Comparison of ENCODE assay signal across 31 mouse cellular contexts in genomic region chr4:127216251-127216651, GRCm38 (mm10). TPM values are rescaled to one million over a fixed set of nuclear protein-coding genes. Genes with fewer than 3 reads are reported as not detected.
DNase-seq lines count a peak whose midpoint lies in the region; ATAC-seq and TF ChIP-seq lines count a peak whose summit lies in the region.
"Had no signal": no experiment of that assay in that cellular context is flagged by ENCODE, and none has a peak within 500 bp of the region (broad histone marks: within the 10 kb centered on the region; RNA-seq: fewer than 3 reads in every experiment).

No protein-coding gene starts in this region.

- DNase-seq in left cerebral cortex, adult 2 months (ENCODE audit: extremely low spot score in 1 of 2, low spot score in 2 of 2), result no peak
- no peak for DNase-seq in left cerebral cortex, adult 11 months (ENCODE audit: low spot score)
- peak; percentile 63 for DNase-seq in cerebellum, adult 11 months
- peak; percentile 90 for DNase-seq in cerebellum, adult 9-10 months
- DNase-seq in kidney, adult 18-20 months, result no peak
- DNase-seq in layer of hippocampus, adult 9-10 months (ENCODE audit: low spot score), result no peak
- DNase-seq: adrenal gland, postnatal 36 days; gastrocnemius, postnatal 10 days; heart, adult 11 months; kidney, adult 9 months; kidney, postnatal 14 days; liver; lung, postnatal 4 days; right cerebral cortex, adult 18-20 months; thymus, postnatal 25 days had no signal

- no peak overlapping the region for H3K4me3 ChIP-seq in left cerebral cortex, adult 2 months
- no peak overlapping the region for H3K4me3 ChIP-seq in intestine, postnatal 0 days (ENCODE audit: low read depth, low read length)
- H3K4me3 ChIP-seq: embryonic facial prominence, embryonic 10.5 days; heart, embryonic 15.5 days; hindbrain, embryonic 15.5 days; limb, embryonic 10.5 days; liver, embryonic 15.5 days; lung, embryonic 15.5 days; myocyte; neural tube, embryonic 13.5 days; stomach, embryonic 15.5 days had no signal

- H3K9me3 ChIP-seq in intestine, postnatal 0 days (ENCODE audit: control insufficient read depth), result no peaks in the 10 kb centered on the region
- H3K9me3 ChIP-seq: embryonic facial prominence, embryonic 10.5 days; heart, embryonic 15.5 days; hindbrain, embryonic 15.5 days; limb, embryonic 10.5 days; liver, embryonic 15.5 days; lung, embryonic 15.5 days; neural tube, embryonic 13.5 days; stomach, embryonic 15.5 days had no signal

- ATAC-seq in intestine, postnatal 0 days, result no peak
- ATAC-seq: forebrain, embryonic 16.5 days; midbrain, embryonic 16.5 days had no signal

- H3K4me1 ChIP-seq in intestine, postnatal 0 days (replicated peaks; ENCODE audit: control insufficient read depth, insufficient read depth, low read length), result no peaks in the 10 kb centered on the region
- H3K4me1 ChIP-seq: liver, embryonic 15.5 days; lung, embryonic 15.5 days; stomach, embryonic 15.5 days had no signal

- WGBS in intestine, postnatal 0 days, result 75% methylated on average over 4 of the region's 4 CpGs

- H3K36me3 ChIP-seq in intestine, postnatal 0 days (ENCODE audit: control insufficient read depth, insufficient read depth), result no peaks in the 10 kb centered on the region
- H3K36me3 ChIP-seq: embryonic facial prominence, embryonic 10.5 days; heart, embryonic 15.5 days; limb, embryonic 10.5 days; liver, embryonic 15.5 days; lung, embryonic 15.5 days; stomach, embryonic 15.5 days had no signal

- no peak overlapping the region for H3K9ac ChIP-seq in intestine, postnatal 0 days (ENCODE audit: low read depth, low read length)
- H3K9ac ChIP-seq: heart, embryonic 15.5 days; hindbrain, embryonic 15.5 days; liver, embryonic 15.5 days; lung, embryonic 15.5 days; neural tube, embryonic 13.5 days; stomach, embryonic 15.5 days had no signal

- no peaks in the 10 kb centered on the region for H3K27me3 ChIP-seq in intestine, postnatal 0 days (replicated peaks; ENCODE audit: control insufficient read depth, insufficient read depth, low read length)
- H3K27me3 ChIP-seq: hindbrain, embryonic 15.5 days had no signal

- intact Hi-C loops in left cerebral cortex, adult 2 months (cut with DNase I), result no loop called here

- H3K4me2 ChIP-seq in intestine, postnatal 0 days (replicated peaks; ENCODE audit: low read depth), result no peak overlapping the region
- H3K4me2 ChIP-seq: hindbrain, embryonic 15.5 days; liver, embryonic 15.5 days; lung, embryonic 15.5 days; neural tube, embryonic 13.5 days; stomach, embryonic 15.5 days had no signal

- H3K27ac ChIP-seq in left cerebral cortex, adult 2 months, result peak overlapping the region; percentile 13; the same call in 1 of the 2 replicates
- H3K27ac ChIP-seq in intestine, postnatal 0 days (ENCODE audit: low read depth, low read length), result no peak overlapping the region
- H3K27ac ChIP-seq: embryonic facial prominence, embryonic 10.5 days; heart, embryonic 15.5 days; hindbrain, embryonic 15.5 days; limb, embryonic 10.5 days; liver, embryonic 15.5 days; lung, embryonic 15.5 days; neural tube, embryonic 13.5 days; stomach, embryonic 15.5 days had no signal

- TF ChIP-seq CTCF in left cerebral cortex, adult 2 months (IDR thresholded peaks at IDR 0.05), result no peak
- TF ChIP-seq CTCF in intestine, postnatal 0 days (IDR thresholded peaks at IDR 0.05; ENCODE audit: low read depth), result no peak

RNA-seq across cellular contexts. Expression of gene Smim12, which starts 27.3 kb away (rescaled TPM):
- 10 to 100 TPM; 52.1 to 54.0 TPM for total RNA-seq in left cerebral cortex, adult 2 months (2021)
- polyA plus RNA-seq in intestine, postnatal 0 days (2015; fragmentation: Nextera tagmentation; extraction: Ambion mirVana), result 42.4 and 44.9 TPM in 2 replicates

RNA-seq across cellular contexts. Expression of gene Dlgap3, which starts 47.2 kb away (rescaled TPM):
- total RNA-seq in left cerebral cortex, adult 2 months (2021), result 100 to 1,000 TPM; 372 to 403 TPM
- polyA plus RNA-seq in intestine, postnatal 0 days (2015; fragmentation: Nextera tagmentation; extraction: Ambion mirVana), result 0.46 and 0.59 TPM in 2 replicates
- total RNA-seq: common myeloid progenitor, adult 5-6 weeks; hematopoietic stem cell, adult 5-6 weeks; megakaryocyte-erythroid progenitor cell, adult 5-6 weeks had no signal
- polyA plus RNA-seq: C2C12, myocyte had no signal

Comparison
In these comparisons a context has a peak if more than half of its experiments do, and no peak if none do; other contexts are left out.
1. DNase-seq: peak in cerebellum, adult 11 months (single experiment) and cerebellum, adult 9-10 months (single experiment); none in left cerebral cortex, adult 2 months (0 of 2), left cerebral cortex, adult 11 months (single experiment), kidney, adult 18-20 months (single experiment) and layer of hippocampus, adult 9-10 months (single experiment).